23 mouse cellular contexts compared by ENCODE assay signal in the genomic region with DNA sequence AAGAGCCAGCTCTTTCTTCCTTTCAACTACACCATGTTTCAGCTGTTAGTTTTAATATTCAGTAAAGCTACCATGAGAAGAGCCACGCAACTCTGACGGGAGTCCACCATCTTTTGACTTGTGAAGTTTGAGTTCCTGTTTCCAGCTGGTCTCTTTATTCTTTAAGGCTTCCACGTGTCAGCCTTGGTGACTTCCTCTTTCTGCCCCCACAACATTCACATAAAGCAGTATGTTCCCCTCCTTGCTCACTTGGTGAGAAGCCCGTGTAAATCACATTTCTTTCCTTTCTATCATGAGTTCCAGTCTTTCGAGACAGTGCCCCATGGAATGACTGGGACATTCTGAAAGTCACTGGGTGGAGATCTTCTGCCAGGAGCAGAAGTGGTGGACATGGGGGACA.
DNase-seq lines count a peak whose midpoint lies in the region; ATAC-seq and TF ChIP-seq lines count a peak whose summit lies in the region.
"Had no signal": no experiment of that assay in that cellular context is flagged by ENCODE, and none has a peak within 500 bp of the region (broad histone marks: within the 10 kb centered on the region; RNA-seq: fewer than 3 reads in every experiment).

No protein-coding gene starts in this region.

- DNase-seq in heart, adult 11 months = peak; percentile 85
- DNase-seq in heart, adult 18-20 months = no peak
- peak; percentile 58 for DNase-seq in 416B (ENCODE audit: low read depth)
- DNase-seq in monocyte, adult 2 months (ENCODE audit: low read depth in 1 of 2, low spot score in 2 of 2) = peak; percentile 8 to 17
- no peak for DNase-seq in adrenal gland, adult (ENCODE audit: inconsistent age in 2 of 2, low spot score in 1 of 2)
- no peak for DNase-seq in adrenal gland, adult 8-10 months
- DNase-seq: adrenal gland, postnatal 10 days; cerebellum, adult 11 months; cerebellum, postnatal 14 days; embryo, embryonic 11 days; forebrain, postnatal 0 days; heart, postnatal 14 days; liver, postnatal 0 days; lung, postnatal 10 days; right cerebral cortex, postnatal 14 days; thymus, postnatal 36 days had no signal

- no peak for ATAC-seq in cerebellum, adult (ENCODE audit: insufficient number of reproducible peaks, low FRiP score, low TSS enrichment)
- ATAC-seq: forebrain, postnatal 0 days; intestine, postnatal 0 days; liver, postnatal 0 days had no signal

- H3K27ac ChIP-seq in bone marrow macrophage, adult 2 months (ENCODE audit: insufficient read depth, low read depth, low read length) = peak overlapping the region; percentile 93
- H3K27ac ChIP-seq: hindbrain, embryonic 15.5 days; kidney, postnatal 0 days; limb, embryonic 15.5 days had no signal

- TF ChIP-seq CTCF in bone marrow macrophage, adult 2 months (IDR thresholded peaks at IDR 0.05; ENCODE audit: low read depth, low read length) = no peak

- no peak overlapping the region for H3K4me3 ChIP-seq in bone marrow macrophage, adult 2 months (ENCODE audit: insufficient read depth, low read length)
- H3K4me3 ChIP-seq: heart, embryonic 12.5 days; hindbrain, embryonic 15.5 days; limb, embryonic 15.5 days had no signal

- H3K4me1 ChIP-seq in bone marrow macrophage, adult 2 months (ENCODE audit: control insufficient read depth, insufficient read depth, low read length) = peaks cover 10% of the 10 kb centered on the region

- no peak for TF ChIP-seq POLR2A in bone marrow macrophage, adult 2 months (IDR thresholded peaks at IDR 0.05; ENCODE audit: borderline replicate concordance, low read depth, low read length)

Comparison
In these comparisons a context has a peak if more than half of its experiments do, and no peak if none do; other contexts are left out.
1. DNase-seq: peak in heart, adult 11 months (single experiment), 416B (single experiment) and monocyte, adult 2 months (2 of 2); none in heart, adult 18-20 months (0 of 2), adrenal gland, adult (0 of 2) and adrenal gland, adult 8-10 months (single experiment).